Mouse (Mus musculus): Measurements from ENCODE around the gene Adamtsl4. TPM values are rescaled to one million over a fixed set of nuclear protein-coding genes. Genes with fewer than 3 reads are reported as not detected.

Adamtsl4 gene
- polyA plus RNA-seq, 1 experiment from 2014 or later = 0.96 TPM

GRCm38 (mm10) chr3:95718153-95718552, 30.4 kb upstream of the Adamtsl4 start:
- WGBS = 89% methylated on average over 2 of the region's 2 CpGs
- 0 out of 2 replicates have a peak, but pooled peaks cover 3% of the 10 kb centered on the region for H3K9me3 ChIP-seq
- no peak overlapping the region for H3K9ac ChIP-seq
- no peak overlapping the region for H3K4me3 ChIP-seq
- no peak overlapping the region for H3K4me2 ChIP-seq (replicated peaks)
- ATAC-seq (ENCODE audit: low FRiP score, low read depth) = no peak
- H3K27ac ChIP-seq = no peak overlapping the region
- no peaks in the 10 kb centered on the region for H3K27me3 ChIP-seq (replicated peaks)
- H3K4me1 ChIP-seq = no peaks in the 10 kb centered on the region
- H3K36me3 ChIP-seq = no peaks in the 10 kb centered on the region

GRCm38 (mm10) chr3:95716075-95716474, 28.4 kb upstream of the Adamtsl4 start:
- no peaks in the 10 kb centered on the region for H3K27me3 ChIP-seq (replicated peaks)
- no peak overlapping the region for H3K4me2 ChIP-seq (replicated peaks)
- H3K4me3 ChIP-seq = no peak overlapping the region
- ATAC-seq (ENCODE audit: low FRiP score, low read depth) = no peak
- WGBS = 74% methylated on average over 1 of the region's 1 CpGs
- no peaks in the 10 kb centered on the region for H3K4me1 ChIP-seq
- 0 out of 2 replicates have a peak, but pooled peaks cover 10% of the 10 kb centered on the region for H3K9me3 ChIP-seq
- H3K27ac ChIP-seq = no peak overlapping the region
- H3K36me3 ChIP-seq = no peaks in the 10 kb centered on the region
- no peak overlapping the region for H3K9ac ChIP-seq

DNA sequence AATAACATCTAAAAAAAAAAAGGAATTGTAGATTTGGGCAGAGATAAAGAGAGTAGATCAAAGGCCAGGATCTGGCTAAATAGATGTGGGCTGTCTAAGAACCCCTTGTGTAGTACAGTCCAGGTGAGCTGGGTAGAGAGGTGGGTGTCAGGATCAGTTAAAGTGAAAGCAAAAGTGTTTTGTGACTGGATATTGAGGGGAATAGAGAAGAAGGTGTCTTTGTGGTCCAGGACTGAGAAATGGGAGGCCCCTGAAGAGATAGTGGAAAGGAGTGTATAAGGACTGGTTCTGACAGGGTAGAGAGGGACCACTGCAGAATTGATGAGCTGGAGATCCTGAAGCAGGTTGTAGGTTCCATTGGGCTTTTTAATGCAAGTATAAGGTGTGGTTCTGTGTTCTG, 22.2 kb upstream of the Adamtsl4 start:
- Histone ChIP-seq H3K9me3 (0 out of 2 replicates have a peak, but pooled peaks cover 10% of the 10 kb centered on the region), H3K9ac (no peak overlapping the region)

DNA sequence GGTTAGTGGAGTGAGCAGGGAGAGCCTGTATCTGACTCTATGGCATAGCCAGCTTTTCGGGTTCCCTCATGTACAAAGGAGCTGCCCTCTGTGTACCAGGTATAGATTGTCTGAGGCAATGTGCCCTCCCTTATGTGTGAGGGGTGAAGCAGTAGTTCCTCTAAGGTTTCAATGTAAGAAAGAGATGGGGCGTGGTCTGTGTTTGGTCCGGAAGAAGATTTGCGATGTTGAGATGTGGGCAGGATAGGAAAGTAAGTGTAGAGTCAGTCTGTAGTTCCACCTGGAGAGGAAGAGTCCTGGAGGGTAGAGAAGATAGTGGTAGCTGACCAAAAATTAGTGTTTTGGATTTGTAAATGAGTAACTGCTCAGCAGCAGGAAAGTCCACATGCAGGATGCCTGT, 21.3 kb upstream of the Adamtsl4 start:
- H3K36me3 ChIP-seq = no peaks in the 10 kb centered on the region
- no peak overlapping the region for H3K4me3 ChIP-seq
- H3K27ac ChIP-seq = no peak overlapping the region
- no peaks in the 10 kb centered on the region for H3K27me3 ChIP-seq (replicated peaks)
- ATAC-seq (ENCODE audit: low FRiP score, low read depth) = no peak
- 0 out of 2 replicates have a peak, but pooled peaks cover 10% of the 10 kb centered on the region for H3K9me3 ChIP-seq
- no peak overlapping the region for H3K9ac ChIP-seq
- 92% methylated on average over 4 of the region's 4 CpGs for WGBS
- H3K4me1 ChIP-seq = no peaks in the 10 kb centered on the region
- no peak overlapping the region for H3K4me2 ChIP-seq (replicated peaks)

More for the DNA sequence above, 22.2 kb upstream of the Adamtsl4 start:
- no peak overlapping the region for H3K4me2 ChIP-seq (replicated peaks)
- H3K27me3 ChIP-seq (replicated peaks) = no peaks in the 10 kb centered on the region
- H3K27ac ChIP-seq = no peak overlapping the region
- no peak for ATAC-seq (ENCODE audit: low FRiP score, low read depth)
- no peak overlapping the region for H3K4me3 ChIP-seq
- no peaks in the 10 kb centered on the region for H3K36me3 ChIP-seq
- no peaks in the 10 kb centered on the region for H3K4me1 ChIP-seq

DNA sequence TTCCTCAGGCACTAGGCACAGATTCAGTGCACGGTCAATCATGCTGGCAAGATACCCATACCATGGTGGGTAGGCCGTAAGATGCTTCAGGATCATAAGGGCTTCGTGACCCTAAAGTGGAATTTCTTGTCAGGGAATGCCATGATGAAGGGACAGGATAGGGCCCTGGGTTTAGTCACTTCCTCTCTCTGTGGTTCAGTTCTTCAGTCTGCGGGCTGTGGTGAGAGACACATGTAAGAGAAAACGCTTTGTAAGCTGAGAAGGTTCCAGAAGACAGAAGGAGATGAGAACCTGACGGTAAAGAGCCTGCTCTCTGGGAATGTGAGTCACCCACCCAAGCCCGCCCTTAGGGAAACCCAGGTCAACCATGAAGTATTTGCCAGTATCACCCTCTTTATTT, 19.8 kb upstream of the Adamtsl4 start:
- Histone ChIP-seq H3K4me1 (no peaks in the 10 kb centered on the region), H3K9ac (no peak overlapping the region), H3K4me3 (no peak overlapping the region), H3K36me3 (no peaks in the 10 kb centered on the region), H3K4me2 (replicated peaks) (no peak overlapping the region), H3K27me3 (replicated peaks) (no peaks in the 10 kb centered on the region), H3K9me3 (0 out of 2 replicates have a peak, but pooled peaks cover under 1% of the 10 kb centered on the region), H3K27ac (no peak overlapping the region)
- ATAC-seq (ENCODE audit: low FRiP score, low read depth) = no peak
- 88% methylated on average over 7 of the region's 7 CpGs for WGBS

DNA sequence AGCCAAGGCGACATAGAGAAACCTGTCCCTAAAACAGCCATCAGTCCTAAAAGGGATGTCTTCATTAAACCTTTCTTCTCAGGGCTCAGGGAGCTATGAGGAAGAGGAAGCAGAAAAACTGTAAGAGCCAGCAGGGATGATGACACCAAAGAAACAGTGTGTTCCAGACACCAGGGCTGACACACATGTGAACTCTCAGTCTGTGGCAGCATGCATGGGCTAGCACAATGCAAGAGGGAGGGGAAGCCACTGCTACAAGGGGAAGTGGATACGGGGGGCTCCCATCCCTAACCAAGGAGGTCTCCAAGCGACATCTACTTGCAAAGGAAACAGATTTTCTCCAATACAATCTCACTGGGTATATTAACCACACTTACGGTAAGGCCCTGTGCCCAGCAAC, 18.6 kb upstream of the Adamtsl4 start:
- WGBS = 92% methylated on average over 4 of the region's 4 CpGs
- no peak for ATAC-seq (ENCODE audit: low FRiP score, low read depth)
- H3K4me3 ChIP-seq = no peak overlapping the region
- no peak overlapping the region for H3K27ac ChIP-seq
- H3K9ac ChIP-seq = no peak overlapping the region
- no peaks in the 10 kb centered on the region for H3K9me3 ChIP-seq
- no peak overlapping the region for H3K4me2 ChIP-seq (replicated peaks)
- H3K27me3 ChIP-seq (replicated peaks) = no peaks in the 10 kb centered on the region
- H3K36me3 ChIP-seq = no peaks in the 10 kb centered on the region
- peaks cover 11% of the 10 kb centered on the region for H3K4me1 ChIP-seq

GRCm38 (mm10) chr3:95704612-95705011, 16.9 kb upstream of the Adamtsl4 start:
- Histone ChIP-seq H3K27ac (no peak overlapping the region), H3K4me3 (no peak overlapping the region), H3K4me1 (peaks cover 11% of the 10 kb centered on the region), H3K27me3 (replicated peaks) (no peaks in the 10 kb centered on the region), H3K36me3 (no peaks in the 10 kb centered on the region), H3K9ac (no peak overlapping the region), H3K9me3 (no peaks in the 10 kb centered on the region), H3K4me2 (replicated peaks) (no peak overlapping the region)
- no peak for ATAC-seq (ENCODE audit: low FRiP score, low read depth)
- 90% methylated on average over 4 of the region's 4 CpGs for WGBS

DNA sequence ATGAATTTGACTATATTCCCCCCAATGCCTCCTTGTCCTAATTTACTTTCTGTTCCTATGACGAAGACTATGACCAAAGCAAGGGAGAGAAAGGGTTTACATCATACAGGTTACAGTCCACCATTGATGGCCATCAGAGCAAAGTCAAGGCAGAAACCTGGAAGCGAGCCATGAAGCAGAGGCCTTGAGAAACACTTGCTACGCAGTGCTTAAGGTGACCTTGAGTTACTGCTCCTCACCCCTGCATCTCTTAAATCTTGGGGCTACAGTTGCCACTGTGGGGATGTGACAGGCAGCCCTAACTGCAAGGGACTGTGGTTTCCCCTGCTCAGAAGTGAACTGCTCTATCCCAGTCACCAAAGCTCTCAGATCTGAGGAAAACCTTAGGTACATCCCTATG, 15.6 kb upstream of the Adamtsl4 start:
- H3K4me3 ChIP-seq = no peak overlapping the region
- H3K27me3 ChIP-seq (replicated peaks) = no peaks in the 10 kb centered on the region
- 93% methylated on average over 3 of the region's 3 CpGs for WGBS
- H3K9ac ChIP-seq = no peak overlapping the region
- ATAC-seq (ENCODE audit: low FRiP score, low read depth) = no peak
- H3K4me2 ChIP-seq (replicated peaks) = no peak overlapping the region
- no peaks in the 10 kb centered on the region for H3K36me3 ChIP-seq
- H3K4me1 ChIP-seq = peaks cover 11% of the 10 kb centered on the region
- no peak overlapping the region for H3K27ac ChIP-seq
- H3K9me3 ChIP-seq = no peaks in the 10 kb centered on the region

- Histone ChIP-seq H3K9ac (peak overlapping the region; percentile 48), H3K9me3 (no peaks in the 10 kb centered on the region), H3K4me1 (peaks cover 11% of the 10 kb centered on the region), H3K4me2 (replicated peaks) (peak overlapping the region; percentile 58), H3K4me3 (no peak overlapping the region; the same call in 1 of the 2 replicates), H3K27ac (no peak overlapping the region), H3K36me3 (no peaks in the 10 kb centered on the region), H3K27me3 (replicated peaks) (no peaks in the 10 kb centered on the region)
- ATAC-seq (ENCODE audit: low FRiP score, low read depth) = peak; percentile 90
- WGBS = 4% methylated on average over 24 of the region's 24 CpGs
These were observed 14.3 kb upstream of the Adamtsl4 start for GRCm38 (mm10) chr3:95701877-95702540.

GRCm38 (mm10) chr3:95701085-95701484, 13.4 kb upstream of the Adamtsl4 start:
- no peaks in the 10 kb centered on the region for H3K36me3 ChIP-seq
- 75% methylated on average over 2 of the region's 2 CpGs for WGBS
- H3K4me2 ChIP-seq (replicated peaks) = no peak overlapping the region
- H3K4me1 ChIP-seq = peaks cover 17% of the 10 kb centered on the region
- H3K4me3 ChIP-seq = no peak overlapping the region
- no peaks in the 10 kb centered on the region for H3K9me3 ChIP-seq
- no peak overlapping the region for H3K27ac ChIP-seq
- no peaks in the 10 kb centered on the region for H3K27me3 ChIP-seq (replicated peaks)
- no peak overlapping the region for H3K9ac ChIP-seq
- no peak for ATAC-seq (ENCODE audit: low FRiP score, low read depth)

GRCm38 (mm10) chr3:95700233-95700681, 12.5 kb upstream of the Adamtsl4 start:
- no peak for ATAC-seq (ENCODE audit: low FRiP score, low read depth)
- 56% methylated on average over 6 of the region's 6 CpGs for WGBS
- Histone ChIP-seq H3K4me3 (no peak overlapping the region), H3K9me3 (no peaks in the 10 kb centered on the region), H3K9ac (no peak overlapping the region), H3K36me3 (no peaks in the 10 kb centered on the region), H3K27me3 (replicated peaks) (no peaks in the 10 kb centered on the region), H3K27ac (no peak overlapping the region), H3K4me1 (peaks cover 25% of the 10 kb centered on the region), H3K4me2 (replicated peaks) (no peak overlapping the region)

- Histone ChIP-seq H3K36me3 (no peaks in the 10 kb centered on the region), H3K27ac (no peak overlapping the region), H3K4me2 (replicated peaks) (no peak overlapping the region), H3K9me3 (no peaks in the 10 kb centered on the region), H3K4me3 (no peak overlapping the region), H3K27me3 (replicated peaks) (no peaks in the 10 kb centered on the region), H3K4me1 (peaks cover 31% of the 10 kb centered on the region), H3K9ac (no peak overlapping the region)
- 88% methylated on average over 4 of the region's 4 CpGs for WGBS
- ATAC-seq (ENCODE audit: low FRiP score, low read depth) = no peak
These were observed 10.6 kb upstream of the Adamtsl4 start for GRCm38 (mm10) chr3:95698286-95698685.

DNA sequence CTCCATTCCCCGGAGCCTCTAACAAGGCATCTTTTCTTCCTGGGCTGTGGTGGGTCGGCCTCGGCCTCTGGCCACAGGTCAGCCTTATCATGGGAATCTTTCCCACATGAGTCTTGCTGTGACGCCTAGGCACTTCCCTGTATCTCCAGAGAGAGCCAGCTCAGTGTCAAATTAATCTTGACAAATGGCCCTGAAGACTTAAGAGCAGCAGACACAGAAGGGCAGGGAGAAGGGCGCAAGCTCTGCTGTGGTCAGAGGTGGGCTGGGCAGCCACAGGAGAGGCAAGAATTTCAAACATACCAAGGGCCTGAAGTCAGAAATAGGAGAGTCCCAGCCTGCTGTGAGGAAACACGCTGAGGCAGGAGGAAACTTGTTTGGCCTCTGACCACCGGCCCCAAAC, 8.6 kb upstream of the Adamtsl4 start:
- no peak overlapping the region for H3K4me2 ChIP-seq (replicated peaks)

More for the DNA sequence above, 8.6 kb upstream of the Adamtsl4 start:
- H3K27me3 ChIP-seq (replicated peaks) = no peaks in the 10 kb centered on the region
- no peak overlapping the region for H3K4me3 ChIP-seq
- ATAC-seq (ENCODE audit: low FRiP score, low read depth) = no peak
- no peak overlapping the region for H3K27ac ChIP-seq
- no peak overlapping the region for H3K9ac ChIP-seq
- peaks cover 2% of the 10 kb centered on the region; the same call in 1 of the 2 replicates for H3K36me3 ChIP-seq
- WGBS = 27% methylated on average over 7 of the region's 7 CpGs
- peaks cover 20% of the 10 kb centered on the region for H3K4me1 ChIP-seq
- no peaks in the 10 kb centered on the region for H3K9me3 ChIP-seq
